Mouse (Mus musculus) neural tube, embryonic 11.5 days (tissue): ENCODE measurements around the gene Acpp. TPM values are rescaled to one million over a fixed set of nuclear protein-coding genes. Genes with fewer than 3 reads are reported as not detected.
A peak's percentile ranks its signal among the peaks of the same experiment; 100 is the strongest.

ENCODE experiments used
- ATAC-seq: fragments of 200-750 bp; cut with Nextera tagmentation; 2 replicates; pipeline ENCODE4 v1.8.0; 2017; ENCODE audit warnings: moderate number of reproducible peaks, mild to moderate bottlenecking, moderate TSS enrichment, moderate library complexity; ENCODE audit not compliant: insufficient read depth, low FRiP score, low TSS enrichment
- DNase-seq: peaks from one replicate; pipeline ENCODE4 v3.0.0-alpha.2; 2015; ENCODE audit warnings: low spot score
- H3K27ac ChIP-seq: fragments of 300-500 bp; sonication (generic); 2 replicates; pipeline ENCODE4 v1.5.1; 2014; ENCODE audit warnings: low read depth, mild to moderate bottlenecking, low read length
- H3K27me3 ChIP-seq: fragments of 300-500 bp; sonication (generic); 2 replicates; pipeline ENCODE4 v1.6.1; 2014; ENCODE audit warnings: mild to moderate bottlenecking, low read length, mixed read lengths; ENCODE audit not compliant: control insufficient read depth, insufficient read depth
- H3K36me3 ChIP-seq: fragments of 300-500 bp; sonication (generic); 2 replicates; pipeline ENCODE4 v1.6.1; 2014; ENCODE audit warnings: mild to moderate bottlenecking, low read length, moderate library complexity, mixed read lengths; ENCODE audit not compliant: control insufficient read depth, insufficient read depth
- H3K4me1 ChIP-seq: fragments of 300-500 bp; sonication (generic); 2 replicates; pipeline ENCODE4 v1.6.1; 2014; ENCODE audit warnings: low read length, mixed read lengths; ENCODE audit not compliant: control insufficient read depth, insufficient read depth
- H3K4me2 ChIP-seq: fragments of 300-500 bp; sonication (generic); 2 replicates; pipeline ENCODE4 v1.6.1; 2014; ENCODE audit warnings: low read depth, mild to moderate bottlenecking, moderate library complexity
- H3K4me3 ChIP-seq: fragments of 300-500 bp; sonication (generic); 2 replicates; pipeline ENCODE4 v1.5.1; 2014; ENCODE audit warnings: low read depth, low read length
- H3K9ac ChIP-seq: fragments of 300-500 bp; sonication (generic); 2 replicates; pipeline ENCODE4 v1.6.1; 2014; ENCODE audit warnings: mild to moderate bottlenecking, low read length
- H3K9me3 ChIP-seq: fragments of 300-500 bp; sonication (generic); 2 replicates; pipeline ENCODE4 v1.6.1; 2016; ENCODE audit warnings: low read length; ENCODE audit not compliant: control insufficient read depth
- WGBS: fragments of 180-500 bp; shearing (Covaris S2); extraction: QIAGEN DNeasy Blood & Tissue Kit; methylation state at CpG from one replicate; pipeline ENCODE4 v1.1.7; 2014; 5-methylcytosine and 5-hydroxymethylcytosine counted together
- polyA plus RNA-seq: library from polyadenylated mRNA; unstranded; fragments of >200 nt; fragmentation: Nextera tagmentation; extraction: Ambion mirVana; gene quantifications from 2 replicates; pipeline ENCODE4 v1.2.1, GENCODE M21; 2014

The Acpp gene
- polyA plus RNA-seq, 1 experiment from 2014 or later = 0.45 TPM

GRCm38 (mm10) chr9:104281737-104282136 is 55.8 kb downstream of the Acpp start:
- WGBS = 80% methylated on average over 5 of the region's 5 CpGs
- no peak overlapping the region for H3K4me3 ChIP-seq
- no peak overlapping the region for H3K27ac ChIP-seq
- no peak overlapping the region for H3K9ac ChIP-seq
- H3K27me3 ChIP-seq = no peaks in the 10 kb centered on the region
- H3K36me3 ChIP-seq = no peaks in the 10 kb centered on the region
- no peak for DNase-seq
- no peaks in the 10 kb centered on the region for H3K4me1 ChIP-seq
- no peak for ATAC-seq
- no peaks in the 10 kb centered on the region for H3K9me3 ChIP-seq
- H3K4me2 ChIP-seq = no peak overlapping the region

- H3K9ac ChIP-seq = no peak overlapping the region
- no peaks in the 10 kb centered on the region for H3K4me1 ChIP-seq
- 85% methylated on average over 8 of the region's 8 CpGs for WGBS
- H3K9me3 ChIP-seq = no peaks in the 10 kb centered on the region
- no peak for ATAC-seq
- no peaks in the 10 kb centered on the region for H3K27me3 ChIP-seq
- no peak overlapping the region for H3K27ac ChIP-seq
- no peak overlapping the region for H3K4me3 ChIP-seq
- no peaks in the 10 kb centered on the region for H3K36me3 ChIP-seq
- no peak for DNase-seq
- H3K4me2 ChIP-seq = no peak overlapping the region
Observed at GRCm38 (mm10) chr9:104280725-104281495, 56.6 kb downstream of the Acpp start.

- Histone ChIP-seq H3K4me2 (no peak overlapping the region), H3K9me3 (no peaks in the 10 kb centered on the region), H3K9ac (no peak overlapping the region), H3K4me1 (no peaks in the 10 kb centered on the region), H3K27me3 (no peaks in the 10 kb centered on the region), H3K36me3 (no peaks in the 10 kb centered on the region), H3K4me3 (no peak overlapping the region), H3K27ac (no peak overlapping the region)
- ATAC-seq = no peak
- 29% methylated on average over 18 of the region's 18 CpGs for WGBS
- peak; percentile 42 for DNase-seq
Observed at GRCm38 (mm10) chr9:104277528-104278162, 59.9 kb downstream of the Acpp start.

- no peak for ATAC-seq
- H3K27ac ChIP-seq = no peak overlapping the region
- H3K4me2 ChIP-seq = no peak overlapping the region
- H3K9me3 ChIP-seq = no peaks in the 10 kb centered on the region
- DNase-seq = no peak
- no peaks in the 10 kb centered on the region for H3K36me3 ChIP-seq
- H3K9ac ChIP-seq = no peak overlapping the region
- H3K4me1 ChIP-seq = no peaks in the 10 kb centered on the region
- H3K4me3 ChIP-seq = no peak overlapping the region
- 90% methylated on average over 17 of the region's 17 CpGs for WGBS
- no peaks in the 10 kb centered on the region for H3K27me3 ChIP-seq
Observed at GRCm38 (mm10) chr9:104275084-104275785, 62.3 kb downstream of the Acpp start.

GRCm38 (mm10) chr9:104272057-104272456 is 65.5 kb downstream of the Acpp start:
- Histone ChIP-seq H3K9me3 (no peaks in the 10 kb centered on the region), H3K9ac (no peak overlapping the region), H3K27ac (no peak overlapping the region), H3K36me3 (no peaks in the 10 kb centered on the region), H3K4me2 (no peak overlapping the region), H3K4me1 (no peaks in the 10 kb centered on the region), H3K4me3 (no peak overlapping the region), H3K27me3 (no peaks in the 10 kb centered on the region)
- ATAC-seq (no peak), DNase-seq (no peak)
- 90% methylated on average over 4 of the region's 4 CpGs for WGBS

GRCm38 (mm10) chr9:104271642-104272041 is 65.9 kb downstream of the Acpp start:
- Histone ChIP-seq H3K27me3 (no peaks in the 10 kb centered on the region), H3K27ac (no peak overlapping the region), H3K4me2 (no peak overlapping the region), H3K4me1 (no peaks in the 10 kb centered on the region), H3K36me3 (no peaks in the 10 kb centered on the region), H3K4me3 (no peak overlapping the region), H3K9me3 (no peaks in the 10 kb centered on the region), H3K9ac (no peak overlapping the region)
- no peak for DNase-seq
- ATAC-seq = no peak
- 77% methylated on average over 4 of the region's 4 CpGs for WGBS

- 87% methylated on average over 3 of the region's 3 CpGs for WGBS
- no peak for DNase-seq
- H3K9me3 ChIP-seq = no peaks in the 10 kb centered on the region
Observed at GRCm38 (mm10) chr9:104269944-104270343, 67.6 kb downstream of the Acpp start.

GRCm38 (mm10) chr9:104269349-104269871 is 68.1 kb downstream of the Acpp start:
- Histone ChIP-seq H3K36me3 (no peaks in the 10 kb centered on the region), H3K4me3 (no peak overlapping the region), H3K4me1 (no peaks in the 10 kb centered on the region), H3K4me2 (no peak overlapping the region), H3K9ac (no peak overlapping the region), H3K27me3 (no peaks in the 10 kb centered on the region), H3K27ac (no peak overlapping the region), H3K9me3 (no peaks in the 10 kb centered on the region)
- 67% methylated on average over 10 of the region's 10 CpGs for WGBS
- DNase-seq (no peak), ATAC-seq (no peak)

More at GRCm38 (mm10) chr9:104269944-104270343, 67.6 kb downstream of the Acpp start:
- H3K36me3 ChIP-seq = no peaks in the 10 kb centered on the region
- H3K4me1 ChIP-seq = no peaks in the 10 kb centered on the region
- no peak overlapping the region for H3K9ac ChIP-seq
- ATAC-seq = no peak
- no peak overlapping the region for H3K4me3 ChIP-seq
- no peak overlapping the region for H3K4me2 ChIP-seq
- H3K27me3 ChIP-seq = no peaks in the 10 kb centered on the region
- no peak overlapping the region for H3K27ac ChIP-seq
